Mouse (Mus musculus) hindbrain, embryonic 12.5 days (tissue): ENCODE measurements around the gene Tppp3. TPM values are rescaled to one million over a fixed set of nuclear protein-coding genes. Genes with fewer than 3 reads are reported as not detected.

ENCODE experiments used
- polyA plus RNA-seq: library from polyadenylated mRNA; unstranded; fragments of >200 nt; fragmentation: Nextera tagmentation; extraction: Ambion mirVana; gene quantifications from 2 replicates; pipeline ENCODE4 v1.2.1, GENCODE M21; 2016

Gene Tppp3
- polyA plus RNA-seq, 1 experiment from 2014 or later: 186 TPM

Other genes starting within 250 kb of the Tppp3 start
- 28.5 and 28.9 TPM in 2 replicates for gene D230025D16Rik, start 246.4 kb downstream of the Tppp3 start, polyA plus RNA-seq
- 7.5 and 9.5 TPM in 2 replicates for gene B3gnt9, start 216.4 kb downstream of the Tppp3 start, polyA plus RNA-seq
- 17.2 and 17.5 TPM in 2 replicates for gene Tradd, start 206.9 kb downstream of the Tppp3 start, polyA plus RNA-seq
- 0.97 and 1.4 TPM in 2 replicates for gene Fbxl8, start 206.9 kb downstream of the Tppp3 start, polyA plus RNA-seq
- 0.23 TPM in 1 of 2 replicates, not detected in the other for gene Hsf4, start 201.7 kb downstream of the Tppp3 start, polyA plus RNA-seq
- 2.7 and 4.0 TPM in 2 replicates for gene Nol3, start 195.4 kb downstream of the Tppp3 start, polyA plus RNA-seq
- gene 4931428F04Rik, start 181.7 kb downstream of the Tppp3 start, polyA plus RNA-seq: 63.2 and 74.0 TPM in 2 replicates
- gene Exoc3l, start 175.4 kb downstream of the Tppp3 start, polyA plus RNA-seq: 12.7 and 15.7 TPM in 2 replicates
- gene E2f4, start 173.9 kb downstream of the Tppp3 start, polyA plus RNA-seq: 68.8 and 69.9 TPM in 2 replicates
- 2.7 and 3.2 TPM in 2 replicates for gene Elmo3, start 165.9 kb downstream of the Tppp3 start, polyA plus RNA-seq
- gene Lrrc29, start 145.2 kb downstream of the Tppp3 start, polyA plus RNA-seq: 1.3 TPM in 2 replicates
- gene Tmem208, start 145.2 kb downstream of the Tppp3 start, polyA plus RNA-seq: 97.6 and 100 TPM in 2 replicates
- 1.4 and 2.0 TPM in 2 replicates for gene Fhod1, start 123.6 kb downstream of the Tppp3 start, polyA plus RNA-seq
- 7.2 and 7.7 TPM in 2 replicates for gene Slc9a5, start 122.7 kb downstream of the Tppp3 start, polyA plus RNA-seq
- 0.59 and 0.93 TPM in 2 replicates for gene Plekhg4, start 98.3 kb downstream of the Tppp3 start, polyA plus RNA-seq
- gene Kctd19, start 58.0 kb downstream of the Tppp3 start, polyA plus RNA-seq: 0.08 TPM in 1 of 2 replicates, not detected in the other
- 2.1 and 3.1 TPM in 2 replicates for gene Lrrc36, start 58.0 kb downstream of the Tppp3 start, polyA plus RNA-seq
- 35.8 and 36.1 TPM in 2 replicates for gene Zdhhc1, start 25.4 kb upstream of the Tppp3 start, polyA plus RNA-seq
- 24.2 and 24.7 TPM in 2 replicates for gene Hsd11b2, start 47.2 kb upstream of the Tppp3 start, polyA plus RNA-seq
- 117 and 127 TPM in 2 replicates for gene Atp6v0d1, start 94.5 kb upstream of the Tppp3 start, polyA plus RNA-seq
- gene Ripor1, start 133.7 kb upstream of the Tppp3 start, polyA plus RNA-seq: 21.7 and 22.6 TPM in 2 replicates
- gene Ctcf, start 165.0 kb upstream of the Tppp3 start, polyA plus RNA-seq: 132 and 139 TPM in 2 replicates
- 1.3 TPM in 2 replicates for gene Agrp, start 165.9 kb upstream of the Tppp3 start, polyA plus RNA-seq
- 9.7 and 11.8 TPM in 2 replicates for gene Carmil2, start 214.7 kb upstream of the Tppp3 start, polyA plus RNA-seq
- gene Acd, start 229.6 kb upstream of the Tppp3 start, polyA plus RNA-seq: 79.1 and 88.0 TPM in 2 replicates
- 29.5 and 29.7 TPM in 2 replicates for gene Pard6a, start 229.6 kb upstream of the Tppp3 start, polyA plus RNA-seq
- gene 4933405L10Rik, start 236.1 kb upstream of the Tppp3 start, polyA plus RNA-seq: 0.39 TPM in 1 of 2 replicates, not detected in the other
- gene Enkd1, start 236.7 kb upstream of the Tppp3 start, polyA plus RNA-seq: 22.4 and 23.6 TPM in 2 replicates